Mouse (Mus musculus) C2C12 (cell line): Measurements from ENCODE around the gene Stk10.

ENCODE experiments used
- CEBPB ChIP-seq: IDR thresholded peaks from one replicate; pipeline ENCODE4 v1.6.1; 2011; ENCODE audit warnings: low read depth, mild to moderate bottlenecking, control low read depth, moderate library complexity
- CTCF ChIP-seq: IDR thresholded peaks from one replicate; pipeline ENCODE4 v1.5.1; 2011; ENCODE audit not compliant: control insufficient read depth, insufficient read depth, insufficient read length
- MAX ChIP-seq: IDR thresholded peaks from one replicate; pipeline ENCODE4 v1.6.1; 2011; ENCODE audit warnings: mild to moderate bottlenecking, control low read depth
- MYOD1 ChIP-seq: IDR thresholded peaks from one replicate; pipeline ENCODE4 v1.6.1; 2011; ENCODE audit warnings: low read depth; ENCODE audit not compliant: control insufficient read depth, insufficient read length
- MYOG ChIP-seq: IDR thresholded peaks from one replicate; pipeline ENCODE4 v1.6.1; 2011; ENCODE audit not compliant: control insufficient read depth, insufficient read length; ENCODE audit errors: extremely low read depth
- USF1 ChIP-seq: IDR thresholded peaks from one replicate; pipeline ENCODE4 v1.6.1; 2011; ENCODE audit warnings: low read depth, mild to moderate bottlenecking, control low read depth, moderate library complexity

GRCm38 (mm10) chr11:32632671-32633070, 99.6 kb downstream of the Stk10 start:
- no peak for TF ChIP-seq CTCF
- no peak for TF ChIP-seq USF1
- no peak for TF ChIP-seq CEBPB
- TF ChIP-seq MYOG, result no peak
- TF ChIP-seq MAX, result no peak
- no peak for TF ChIP-seq MYOD1
